Mouse (Mus musculus) spleen, adult 2 months (tissue): ENCODE results near the gene Olfr780. TPM values are rescaled to one million over a fixed set of nuclear protein-coding genes. Genes with fewer than 3 reads are reported as not detected.
"Not testable (repeated sequence)": the region's sequence is repeated elsewhere in the genome, so short reads cannot be mapped to it uniquely, and the experiment has no call there.

Experiments used
- DNase-seq, 2 experiments: peaks; one replicate each; pipeline versions ENCODE4 v3.0.0 to v3.0.0-alpha.2; 2012 to 2021; ENCODE audit warnings: low spot score in 2 of 2, low read depth in 1 of 2
- H3K27ac ChIP-seq: fragments of 200-500 bp; 2 replicates; pipeline ENCODE4 v1.5.1; 2012; ENCODE audit warnings: low read length, inconsistent platforms; ENCODE audit not compliant: insufficient read depth
- H3K27me3 ChIP-seq: fragments of 200-500 bp; 2 replicates; pipeline ENCODE4 v1.6.1; 2012; ENCODE audit warnings: mild to moderate bottlenecking, moderate library complexity, low read length, inconsistent platforms; ENCODE audit not compliant: control insufficient read depth, insufficient read depth
- H3K36me3 ChIP-seq: fragments of 200-500 bp; 2 replicates; pipeline ENCODE4 v1.6.1; 2012; ENCODE audit warnings: mild to moderate bottlenecking, low read length, inconsistent platforms; ENCODE audit not compliant: control insufficient read depth, insufficient read depth
- H3K4me1 ChIP-seq: fragments of 200-500 bp; 2 replicates; pipeline ENCODE4 v1.6.1; 2011; ENCODE audit warnings: inconsistent platforms; ENCODE audit not compliant: control insufficient read depth, insufficient read depth, insufficient read length
- H3K4me3 ChIP-seq: fragments of 200-500 bp; 2 replicates; pipeline ENCODE4 v1.5.1; 2011; ENCODE audit warnings: mild to moderate bottlenecking, inconsistent platforms; ENCODE audit not compliant: insufficient read depth, insufficient read length; ENCODE audit errors: extremely low read depth
- CTCF ChIP-seq: fragments of 200-500 bp; IDR thresholded peaks from 2 replicates; pipeline ENCODE4 v1.5.1; 2011; ENCODE audit warnings: mild to moderate bottlenecking, inconsistent platforms; ENCODE audit not compliant: insufficient read depth, insufficient read length, insufficient replicate concordance; ENCODE audit errors: extremely low read depth
- POLR2A ChIP-seq: fragments of 200-500 bp; IDR thresholded peaks from 2 replicates; pipeline ENCODE4 v1.6.1; 2011; ENCODE audit warnings: low read depth, low read length, inconsistent platforms
- WGBS: fragments of 180-500 bp; shearing (Covaris S2); methylation state at CpG from one replicate; pipeline ENCODE4 v1.1.7; 2018; 5-methylcytosine and 5-hydroxymethylcytosine counted together
- polyA plus RNA-seq: library from polyadenylated mRNA; depleted of rRNA; stranded (reverse); fragments of >200 nt; gene quantifications from 2 replicates; pipeline ENCODE4 v1.2.3, GENCODE M21; 2012; rRNA removed

Gene Olfr780
- polyA plus RNA-seq = not detected in 2 replicates

DNA sequence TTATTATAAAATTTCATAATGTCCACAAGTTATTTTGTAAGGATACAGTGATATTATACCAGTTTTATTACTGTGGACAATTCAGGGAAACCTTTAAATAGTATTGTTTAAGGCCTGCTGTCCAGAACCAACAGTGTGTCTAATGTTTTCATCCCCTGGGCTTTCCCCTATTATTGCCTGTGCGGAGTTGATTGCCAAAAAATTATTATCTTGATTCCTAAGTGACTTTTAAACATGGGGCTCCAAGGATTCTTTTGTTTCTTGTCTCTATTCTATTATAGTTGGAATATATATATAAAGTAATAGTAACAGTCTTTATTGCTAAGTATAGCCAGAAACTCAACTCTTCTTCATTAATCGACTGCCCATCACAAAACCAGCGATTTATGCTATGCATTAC, at the start of gene Olfr780:
Gene Olfr780 (plus strand): TSS at position 301 of the 400 bp plus-strand sequence.
- Histone ChIP-seq H3K27ac (no peak within 1 kb of the TSS), H3K4me1 (no peaks in the 10 kb centered on the region), H3K27me3 (no peaks in the 10 kb centered on the region), H3K36me3 (no peaks in the 10 kb centered on the region), H3K4me3 (no peak within 1 kb of the TSS)
- TF ChIP-seq CTCF (no peak), POLR2A (no peak)
- no peak for DNase-seq
- 86% methylated on average over 3 of the region's 3 CpGs for WGBS

DNA sequence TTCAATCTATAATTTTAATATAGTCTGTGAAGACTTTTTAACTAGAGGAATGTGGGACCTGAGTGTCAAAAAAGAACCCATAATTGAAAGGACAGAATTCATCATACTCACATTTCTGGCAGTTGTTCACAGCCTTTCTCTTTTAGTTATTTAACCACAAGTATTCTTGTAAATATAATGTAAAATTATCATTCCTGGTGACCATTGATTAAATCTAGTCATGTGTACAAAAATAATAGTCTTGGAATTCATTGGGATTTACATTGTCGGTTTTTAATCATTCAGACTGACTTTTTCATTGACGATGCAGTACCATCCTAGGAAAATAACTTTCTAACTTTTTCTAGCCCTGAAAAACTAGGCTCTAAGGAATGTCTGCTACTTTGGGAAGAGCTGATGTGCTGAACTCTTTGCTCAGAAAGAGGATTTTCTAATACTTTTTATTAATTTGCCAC, 46.8 kb upstream of the Olfr780 start, which contains the start of gene Olfr777:
Gene Olfr777 (minus strand): TSS at position 405 of the 455 bp plus-strand sequence.
- no peak for DNase-seq
- Histone ChIP-seq H3K27ac (no peak within 1 kb of the TSS), H3K27me3 (no peaks in the 10 kb centered on the region), H3K4me3 (no peak within 1 kb of the TSS), H3K36me3 (no peaks in the 10 kb centered on the region), H3K4me1 (no peaks in the 10 kb centered on the region)
- no peak for TF ChIP-seq POLR2A
- no peak for TF ChIP-seq CTCF
- 88% methylated on average over 2 of the region's 2 CpGs for WGBS

DNA sequence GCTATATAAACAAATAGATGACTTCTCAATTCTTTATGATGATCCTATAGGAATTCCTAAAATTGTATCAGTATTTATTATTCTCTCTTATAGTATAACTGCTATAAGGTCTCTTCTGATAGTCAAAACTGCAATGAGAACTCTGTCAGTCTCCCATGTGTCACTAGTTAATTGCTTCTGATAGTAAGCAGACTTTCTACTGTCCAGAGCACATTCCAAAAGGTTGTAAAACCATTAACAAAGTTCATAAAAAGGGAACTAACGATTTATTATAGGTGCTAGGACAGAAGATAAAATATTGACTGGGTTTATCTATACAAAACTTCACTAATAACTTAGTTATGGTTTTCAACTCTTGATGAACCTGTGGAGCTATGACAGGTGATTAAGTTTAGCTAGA, 4.9 kb upstream of the Olfr780 start:
- H3K36me3 ChIP-seq, H3K27ac ChIP-seq, H3K27me3 ChIP-seq, H3K4me1 ChIP-seq, H3K4me3 ChIP-seq, DNase-seq: not testable (repeated sequence)
- 33% methylated on average over 1 of the region's 1 CpGs for WGBS

DNA sequence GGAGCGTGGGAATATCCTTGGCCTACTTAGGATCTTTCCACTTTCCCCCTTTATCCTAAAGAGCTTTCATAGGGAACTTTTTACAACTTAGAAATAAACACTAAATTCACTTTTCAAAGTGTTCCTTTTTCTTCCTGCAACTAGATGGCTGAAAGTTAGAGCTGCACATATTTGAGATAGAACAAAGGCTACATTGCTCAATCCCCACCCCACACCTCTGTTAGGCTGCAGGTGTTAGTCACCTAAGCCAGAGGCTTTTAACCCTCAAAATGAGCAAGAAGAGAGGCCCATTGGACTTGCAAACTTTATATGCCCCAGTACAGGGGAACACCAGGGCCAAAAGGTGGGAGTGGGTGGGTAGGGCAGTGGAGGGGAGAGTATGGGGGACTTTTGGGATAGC, 4.4 kb upstream of the Olfr780 start:
- H3K36me3 ChIP-seq, H3K27me3 ChIP-seq, H3K4me3 ChIP-seq, H3K27ac ChIP-seq, H3K4me1 ChIP-seq, DNase-seq: not testable (repeated sequence)
- no CpG with 5 or more reads among the region's 1 CpGs for WGBS

DNA sequence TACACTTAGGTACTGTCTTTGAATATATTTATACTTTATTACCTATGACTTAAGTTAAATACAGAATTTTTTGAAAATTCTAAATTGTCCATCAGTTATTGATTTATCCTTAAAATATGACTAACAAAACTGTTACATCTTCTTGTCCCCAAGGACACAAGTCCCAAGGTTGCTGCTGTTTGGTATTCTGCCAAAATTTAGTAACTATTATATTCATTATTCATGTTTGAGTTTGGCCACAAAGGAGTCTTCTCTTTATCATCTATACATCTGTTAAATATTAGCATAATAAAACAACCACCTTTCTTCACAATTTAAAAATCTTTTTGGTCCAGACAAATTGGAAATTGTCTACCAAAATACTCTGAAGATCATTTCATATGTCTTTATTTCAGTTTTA, 10.6 kb downstream of the Olfr780 start, which contains the start of gene Olfr781:
Gene Olfr781 (plus strand): TSS at position 301 of the 400 bp plus-strand sequence.
- Histone ChIP-seq H3K36me3 (no peaks in the 10 kb centered on the region), H3K4me1 (no peaks in the 10 kb centered on the region), H3K27me3 (no peaks in the 10 kb centered on the region), H3K27ac (no peak within 1 kb of the TSS), H3K4me3 (no peak within 1 kb of the TSS)
- TF ChIP-seq POLR2A = no peak
- TF ChIP-seq CTCF = no peak
- no peak for DNase-seq

DNA sequence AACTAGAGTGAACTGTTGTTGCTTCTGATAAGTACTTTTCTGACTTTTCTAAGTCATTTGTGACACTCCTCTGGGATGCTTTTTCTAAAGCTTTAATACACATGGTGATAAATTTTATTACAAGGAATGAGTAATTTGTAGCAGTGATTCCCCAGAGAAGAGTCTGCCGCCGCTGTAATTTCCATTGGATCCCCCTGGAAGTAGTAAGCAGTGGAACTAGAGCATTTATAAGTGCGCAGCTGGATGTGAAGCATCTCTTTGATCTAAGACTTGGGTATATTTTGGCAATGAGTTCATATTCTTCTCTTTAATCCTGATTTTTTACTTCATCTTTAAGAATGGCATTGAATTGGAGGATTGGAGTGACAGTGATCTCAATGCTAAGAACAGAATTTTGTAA, 30.6 kb downstream of the Olfr780 start, which contains the start of gene Olfr782:
Gene Olfr782 (plus strand): TSS at position 301 of the 400 bp plus-strand sequence.
- H3K36me3 ChIP-seq = no peaks in the 10 kb centered on the region
- no peak for TF ChIP-seq CTCF
- no peak for TF ChIP-seq POLR2A
- H3K4me1 ChIP-seq = no peaks in the 10 kb centered on the region
- DNase-seq = no peak
- H3K27ac ChIP-seq = no peak within 1 kb of the TSS
- 87% methylated on average over 3 of the region's 3 CpGs for WGBS
- no peaks in the 10 kb centered on the region for H3K27me3 ChIP-seq
- H3K4me3 ChIP-seq = no peak within 1 kb of the TSS

DNA sequence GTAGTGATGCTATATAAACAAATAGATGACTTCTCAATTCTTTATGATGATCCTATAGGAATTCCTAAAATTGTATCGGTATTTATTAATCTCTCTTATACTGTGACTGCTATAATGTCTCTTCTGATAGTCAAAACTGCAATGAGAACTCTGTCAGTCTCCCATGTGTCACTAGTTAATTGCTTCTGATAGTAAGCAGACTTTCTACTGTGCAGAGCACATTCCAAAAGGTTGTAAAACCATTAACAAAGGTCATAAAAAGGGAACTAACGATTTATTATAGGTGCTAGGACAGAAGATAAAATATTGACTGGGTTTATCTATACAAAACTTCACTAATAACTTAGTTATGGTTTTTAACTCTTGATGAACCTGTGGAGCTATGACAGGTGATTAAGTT, 34.6 kb downstream of the Olfr780 start:
- not testable (repeated sequence) for H3K36me3 ChIP-seq, H3K27ac ChIP-seq, DNase-seq, H3K27me3 ChIP-seq, H3K4me3 ChIP-seq, H3K4me1 ChIP-seq
- 62% methylated on average over 2 of the region's 2 CpGs for WGBS

DNA sequence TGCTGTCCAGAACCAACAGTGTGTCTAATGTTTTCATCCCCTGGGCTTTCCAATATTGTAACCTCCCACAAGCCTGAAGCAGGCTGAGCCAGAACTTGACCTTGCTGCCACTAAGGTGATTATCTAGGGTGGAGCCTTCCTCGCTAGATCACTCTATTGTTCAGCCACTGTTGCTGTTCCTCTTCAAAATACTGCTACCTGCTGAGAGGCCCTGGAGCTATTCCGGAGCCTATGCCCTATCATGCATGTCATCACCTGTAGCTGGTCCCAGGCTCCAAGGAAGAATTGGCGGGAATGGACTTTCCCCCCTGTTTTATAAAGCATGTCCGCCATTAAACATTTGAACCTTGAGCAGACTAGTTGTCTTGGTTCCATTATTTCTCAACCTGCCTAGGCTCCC, 38.6 kb downstream of the Olfr780 start:
- 90% methylated on average over 4 of the region's 4 CpGs for WGBS

More for the DNA sequence above, 38.6 kb downstream of the Olfr780 start:
- H3K4me1 ChIP-seq, H3K27ac ChIP-seq, DNase-seq, H3K27me3 ChIP-seq, H3K4me3 ChIP-seq, H3K36me3 ChIP-seq: not testable (repeated sequence)
